Mouse (Mus musculus) liver, postnatal 0 days (tissue): ENCODE data around the gene Asb2. TPM values are rescaled to one million over a fixed set of nuclear protein-coding genes. Genes with fewer than 3 reads are reported as not detected.

Experiments
- ATAC-seq: fragments of 200-750 bp; cut with Nextera tagmentation; 2 replicates; pipeline ENCODE4 v1.8.0; 2017; ENCODE audit warnings: mild to moderate bottlenecking, moderate library complexity
- DNase-seq: peaks from one replicate; pipeline ENCODE4 v3.0.0-alpha.2; 2016
- H3K27ac ChIP-seq: fragments of 300-500 bp; sonication (generic); 2 replicates; pipeline ENCODE4 v1.5.1; 2014; ENCODE audit warnings: antibody characterized with exemption, moderate library complexity, mild to moderate bottlenecking, low read depth
- H3K27me3 ChIP-seq: fragments of 300-500 bp; sonication (generic); 2 replicates; pipeline ENCODE4 v1.6.1; 2014; ENCODE audit warnings: low read length, control low read depth, mixed read lengths; ENCODE audit not compliant: insufficient read depth
- H3K36me3 ChIP-seq: fragments of 300-500 bp; sonication (generic); replicated peaks from 2 replicates; pipeline ENCODE4 v1.6.1; 2014; ENCODE audit warnings: mild to moderate bottlenecking, control low read depth, low read length, moderate library complexity, mixed read lengths; ENCODE audit not compliant: insufficient read depth
- H3K4me1 ChIP-seq: fragments of 300-500 bp; sonication (generic); 2 replicates; pipeline ENCODE4 v1.6.1; 2014; ENCODE audit warnings: antibody characterized with exemption, mild to moderate bottlenecking, control low read depth; ENCODE audit not compliant: insufficient read depth
- H3K4me2 ChIP-seq: fragments of 300-500 bp; sonication (generic); 2 replicates; pipeline ENCODE4 v1.6.1; 2014; ENCODE audit warnings: low read depth, mild to moderate bottlenecking, low read length, moderate library complexity, mixed read lengths
- H3K4me3 ChIP-seq: fragments of 300-500 bp; sonication (generic); 2 replicates; pipeline ENCODE4 v1.5.1; 2014; ENCODE audit warnings: low read depth, low read length
- H3K9ac ChIP-seq: fragments of 300-500 bp; sonication (generic); replicated peaks from 2 replicates; pipeline ENCODE4 v1.6.1; 2014; ENCODE audit warnings: mild to moderate bottlenecking, moderate library complexity
- H3K9me3 ChIP-seq: fragments of 300-500 bp; sonication (generic); 2 replicates; pipeline ENCODE4 v1.6.1; 2016; ENCODE audit warnings: mild to moderate bottlenecking, control low read depth, low read length, mixed read lengths
- CTCF ChIP-seq: sonication (generic); IDR thresholded peaks from 2 replicates; pipeline ENCODE4 v1.5.1; 2016; ENCODE audit warnings: antibody characterized with exemption, low read depth
- EP300 ChIP-seq: IDR thresholded peaks from 2 replicates; pipeline ENCODE4 v1.6.1; 2016; ENCODE audit warnings: antibody characterized with exemption, low read depth, mild to moderate bottlenecking
- WGBS: fragments of 180-500 bp; shearing (Covaris S2); extraction: QIAGEN DNeasy Blood & Tissue Kit; methylation state at CpG from one replicate; pipeline ENCODE4 v1.1.7; 2014; ENCODE audit not compliant: insufficient replicate concordance; 5-methylcytosine and 5-hydroxymethylcytosine counted together
- polyA plus RNA-seq: library from polyadenylated mRNA; unstranded; fragments of >200 nt; fragmentation: Nextera tagmentation; extraction: Ambion mirVana; gene quantifications from 2 replicates; pipeline ENCODE4 v1.2.1, GENCODE M21; 2015

The Asb2 gene
- polyA plus RNA-seq, 1 experiment from 2014 or later, result 5.9 TPM

- Histone ChIP-seq H3K27ac (no peak overlapping the region), H3K4me3 (no peak overlapping the region), H3K36me3 (no peaks in the 10 kb centered on the region), H3K27me3 (no peaks in the 10 kb centered on the region), H3K9me3 (no peaks in the 10 kb centered on the region), H3K9ac (no peak overlapping the region), H3K4me1 (no peaks in the 10 kb centered on the region), H3K4me2 (no peak overlapping the region)
- 70% methylated on average over 2 of the region's 2 CpGs for WGBS
- no peak for DNase-seq
- TF ChIP-seq CTCF (no peak), EP300 (no peak)
- no peak for ATAC-seq
Measured at GRCm38 (mm10) chr12:103273732-103274131, 82.1 kb downstream of the Asb2 start.

- no peaks in the 10 kb centered on the region for H3K9me3 ChIP-seq
- no peaks in the 10 kb centered on the region for H3K4me1 ChIP-seq
- ATAC-seq (no peak), DNase-seq (no peak)
- TF ChIP-seq EP300 (no peak), CTCF (no peak)
- no peaks in the 10 kb centered on the region for H3K36me3 ChIP-seq
- WGBS, result 54% methylated on average over 6 of the region's 6 CpGs
- no peak overlapping the region for H3K4me2 ChIP-seq
- H3K9ac ChIP-seq, result no peak overlapping the region
- no peak overlapping the region for H3K27ac ChIP-seq
- no peak overlapping the region for H3K4me3 ChIP-seq
- H3K27me3 ChIP-seq, result no peaks in the 10 kb centered on the region
Measured at GRCm38 (mm10) chr12:103273051-103273450, 82.8 kb downstream of the Asb2 start.

- H3K9ac ChIP-seq, result no peak overlapping the region
- H3K4me2 ChIP-seq, result no peak overlapping the region
- no peak overlapping the region for H3K4me3 ChIP-seq
- H3K27ac ChIP-seq, result no peak overlapping the region
- TF ChIP-seq EP300 (no peak), CTCF (no peak)
- no peaks in the 10 kb centered on the region for H3K4me1 ChIP-seq
- no peak for ATAC-seq
- no peaks in the 10 kb centered on the region for H3K9me3 ChIP-seq
- DNase-seq, result no peak
- WGBS, result 78% methylated on average over 3 of the region's 3 CpGs
- no peaks in the 10 kb centered on the region for H3K27me3 ChIP-seq
- no peaks in the 10 kb centered on the region for H3K36me3 ChIP-seq
Measured at GRCm38 (mm10) chr12:103272176-103272575, 83.6 kb downstream of the Asb2 start.

Other genes with a start within 250 kb of the Asb2 start
- gene Prima1, start 113.9 kb downstream of the Asb2 start, polyA plus RNA-seq, result not detected in 2 replicates
- gene Fam181a, start 45.0 kb downstream of the Asb2 start, polyA plus RNA-seq, result not detected in 2 replicates
- gene Otub2, start 32.7 kb upstream of the Asb2 start, polyA plus RNA-seq, result 8.2 and 9.2 TPM in 2 replicates
- 0.14 TPM in 1 of 2 replicates, not detected in the other for gene 9330161L09Rik, start 51.8 kb upstream of the Asb2 start, polyA plus RNA-seq
- 58.1 and 59.1 TPM in 2 replicates for gene Ddx24, start 69.8 kb upstream of the Asb2 start, polyA plus RNA-seq
- gene Ifi27, start 78.2 kb upstream of the Asb2 start, polyA plus RNA-seq, result 37.2 and 44.0 TPM in 2 replicates
- gene Ifi27l2a, start 87.7 kb upstream of the Asb2 start, polyA plus RNA-seq, result 46.6 and 49.7 TPM in 2 replicates
- not detected in 2 replicates for gene Ifi27l2b, start 101.2 kb upstream of the Asb2 start, polyA plus RNA-seq
- 1.0 and 1.1 TPM in 2 replicates for gene Ppp4r4, start 176.3 kb upstream of the Asb2 start, polyA plus RNA-seq